Mouse (Mus musculus) neural tube, embryonic 15.5 days (tissue): ENCODE measurements at regions not wholly inside any gene's neighbourhood (a gene's known extent, or its start where the extent isn't known, plus 50 kb on each side); places are given as distances from the start of the nearest gene placed in this dataset.

Experiments
- ATAC-seq: fragments of 200-750 bp; cut with Nextera tagmentation; 2 replicates; pipeline ENCODE4 v1.8.0; 2017; ENCODE audit warnings: mild to moderate bottlenecking, moderate TSS enrichment, moderate library complexity; ENCODE audit not compliant: low FRiP score
- H3K27ac ChIP-seq: fragments of 300-500 bp; sonication (generic); replicated peaks from 2 replicates; pipeline ENCODE4 v1.5.1; 2015; ENCODE audit warnings: mild to moderate bottlenecking, inconsistent platforms
- H3K27me3 ChIP-seq: fragments of 300-500 bp; sonication (generic); replicated peaks from 2 replicates; pipeline ENCODE4 v1.6.1; 2015; ENCODE audit warnings: inconsistent platforms
- H3K36me3 ChIP-seq: fragments of 300-500 bp; sonication (generic); 2 replicates; pipeline ENCODE4 v1.6.1; 2015; ENCODE audit warnings: inconsistent platforms
- H3K4me1 ChIP-seq: fragments of 300-500 bp; sonication (generic); 2 replicates; pipeline ENCODE4 v1.6.1; 2015; ENCODE audit warnings: inconsistent platforms
- H3K4me2 ChIP-seq: fragments of 300-500 bp; sonication (generic); 2 replicates; pipeline ENCODE4 v1.6.1; 2015; ENCODE audit warnings: inconsistent platforms, mild to moderate bottlenecking, moderate library complexity
- H3K4me3 ChIP-seq: fragments of 300-500 bp; sonication (generic); replicated peaks from 2 replicates; pipeline ENCODE4 v1.5.1; 2015; ENCODE audit warnings: mild to moderate bottlenecking, inconsistent platforms
- H3K9ac ChIP-seq: fragments of 300-500 bp; sonication (generic); replicated peaks from 2 replicates; pipeline ENCODE4 v1.6.1; 2015; ENCODE audit warnings: mild to moderate bottlenecking, inconsistent platforms
- H3K9me3 ChIP-seq: fragments of 300-500 bp; sonication (generic); replicated peaks from 2 replicates; pipeline ENCODE4 v1.6.1; 2016; ENCODE audit warnings: inconsistent platforms
- WGBS: fragments of 180-500 bp; shearing (Covaris S2); methylation state at CpG from one replicate; pipeline ENCODE4 v1.1.7; 2015; ENCODE audit warnings: mixed read lengths; 5-methylcytosine and 5-hydroxymethylcytosine counted together

GRCm38 (mm10) chr5:141091676-141092075 is 91.3 kb upstream of the Card11 start:
- 38% methylated on average over 14 of the region's 14 CpGs for WGBS
- no peak for ATAC-seq
- no peak overlapping the region for H3K9ac ChIP-seq
- no peak overlapping the region for H3K27ac ChIP-seq
- no peaks in the 10 kb centered on the region for H3K27me3 ChIP-seq
- H3K4me2 ChIP-seq, result no peak overlapping the region
- H3K4me1 ChIP-seq, result no peaks in the 10 kb centered on the region
- no peaks in the 10 kb centered on the region for H3K36me3 ChIP-seq
- no peak overlapping the region for H3K4me3 ChIP-seq
- H3K9me3 ChIP-seq, result no peaks in the 10 kb centered on the region

DNA sequence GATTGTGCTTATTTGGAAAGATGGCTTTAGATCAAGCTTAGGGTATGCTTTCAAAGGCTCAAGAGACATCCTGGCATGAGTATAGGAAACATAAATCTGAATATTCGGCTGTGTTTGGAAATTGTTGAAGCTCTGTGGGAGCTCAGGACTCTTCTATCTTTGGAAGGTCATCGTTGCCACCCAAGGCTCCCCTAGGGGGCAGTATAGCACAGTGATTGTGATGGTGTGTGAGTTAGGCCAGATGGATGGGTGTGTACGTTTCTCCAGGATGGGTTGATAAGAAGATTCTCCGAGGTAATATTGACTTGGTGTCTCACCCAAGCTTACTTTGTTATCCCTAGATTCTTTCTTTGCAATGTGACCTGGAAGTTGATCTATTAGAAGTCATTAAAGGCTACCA is 93.3 kb upstream of the Card11 start:
- 59% methylated on average over 4 of the region's 4 CpGs for WGBS
- ATAC-seq, result no peak
- Histone ChIP-seq H3K4me3 (no peak overlapping the region), H3K9ac (no peak overlapping the region), H3K4me2 (no peak overlapping the region), H3K36me3 (no peaks in the 10 kb centered on the region), H3K4me1 (no peaks in the 10 kb centered on the region), H3K9me3 (no peaks in the 10 kb centered on the region), H3K27ac (no peak overlapping the region), H3K27me3 (no peaks in the 10 kb centered on the region)

DNA sequence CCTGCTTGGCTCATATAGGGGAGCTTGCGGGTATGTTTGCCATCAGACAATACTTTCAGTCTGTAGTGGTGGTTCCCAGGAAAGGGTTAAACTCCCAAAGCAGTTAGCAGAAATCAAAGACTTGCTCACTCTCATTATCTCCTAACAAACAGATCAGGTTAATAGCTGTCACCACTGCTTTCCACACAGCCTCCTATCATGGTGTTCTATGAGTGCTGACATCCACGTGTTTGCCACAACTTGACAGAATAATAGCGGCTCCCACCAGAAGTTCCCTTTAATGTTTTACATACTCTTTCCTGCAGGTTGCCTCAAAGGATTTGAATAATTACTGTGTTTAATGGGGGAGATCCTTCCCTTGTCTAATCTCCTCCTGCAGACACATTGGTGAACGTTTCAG is 97.5 kb upstream of the Card11 start:
- no peak overlapping the region for H3K4me2 ChIP-seq
- 56% methylated on average over 4 of the region's 4 CpGs for WGBS
- no peaks in the 10 kb centered on the region for H3K9me3 ChIP-seq
- H3K36me3 ChIP-seq, result no peaks in the 10 kb centered on the region
- no peak overlapping the region for H3K27ac ChIP-seq
- ATAC-seq, result no peak
- no peaks in the 10 kb centered on the region for H3K27me3 ChIP-seq
- H3K9ac ChIP-seq, result no peak overlapping the region
- 0 out of 2 replicates have a peak, but pooled peaks cover 2% of the 10 kb centered on the region for H3K4me1 ChIP-seq
- no peak overlapping the region for H3K4me3 ChIP-seq

GRCm38 (mm10) chr5:141111666-141112065 is 111.3 kb upstream of the Card11 start:
- 92% methylated on average over 3 of the region's 3 CpGs for WGBS
- Histone ChIP-seq H3K9ac (no peak overlapping the region), H3K4me3 (no peak overlapping the region), H3K4me2 (no peak overlapping the region), H3K27me3 (no peaks in the 10 kb centered on the region), H3K4me1 (peaks cover 7% of the 10 kb centered on the region), H3K27ac (no peak overlapping the region), H3K36me3 (no peaks in the 10 kb centered on the region), H3K9me3 (no peaks in the 10 kb centered on the region)
- ATAC-seq, result no peak

DNA sequence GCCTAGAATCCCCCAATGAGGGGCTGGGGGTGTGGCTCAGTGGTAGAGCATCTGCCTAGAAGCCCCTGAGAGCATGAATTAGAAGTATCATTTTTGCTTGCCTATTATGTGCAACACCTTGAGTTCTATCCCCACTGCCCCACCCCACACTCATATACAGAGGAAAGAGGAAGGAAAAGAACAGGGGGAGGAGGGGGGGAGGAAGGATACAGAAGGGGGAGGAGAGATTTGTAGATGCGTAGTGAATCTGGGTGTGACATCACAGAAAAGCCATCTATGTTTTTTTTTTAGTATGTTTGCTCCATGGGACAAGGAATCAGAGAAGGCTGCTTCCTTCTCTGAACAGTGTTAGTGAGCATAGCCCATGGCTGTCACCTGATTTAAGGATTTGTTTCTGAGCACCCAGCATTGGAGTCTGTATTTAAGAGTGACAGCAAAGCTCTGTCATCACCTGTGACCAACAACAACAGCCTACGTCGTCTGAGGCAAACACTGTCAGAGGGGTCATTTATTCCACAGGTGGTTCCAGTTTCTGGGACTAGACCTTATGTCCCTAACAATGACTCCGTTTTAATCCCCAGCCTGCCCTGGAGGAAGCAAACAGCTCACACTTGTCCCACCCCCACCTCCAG is 115.0 kb upstream of the Card11 start:
- Histone ChIP-seq H3K36me3 (no peaks in the 10 kb centered on the region), H3K4me3 (no peak overlapping the region), H3K9me3 (no peaks in the 10 kb centered on the region), H3K9ac (no peak overlapping the region), H3K27ac (no peak overlapping the region), H3K4me2 (no peak overlapping the region), H3K4me1 (no peaks in the 10 kb centered on the region), H3K27me3 (no peaks in the 10 kb centered on the region)
- 82% methylated on average over 4 of the region's 4 CpGs for WGBS
- ATAC-seq, result no peak

GRCm38 (mm10) chr5:141115963-141116362 is 115.6 kb upstream of the Card11 start:
- no peaks in the 10 kb centered on the region for H3K9me3 ChIP-seq
- H3K4me1 ChIP-seq, result no peaks in the 10 kb centered on the region
- ATAC-seq, result no peak
- H3K4me2 ChIP-seq, result no peak overlapping the region
- no peaks in the 10 kb centered on the region for H3K36me3 ChIP-seq
- H3K9ac ChIP-seq, result no peak overlapping the region
- no peak overlapping the region for H3K4me3 ChIP-seq
- no peak overlapping the region for H3K27ac ChIP-seq
- no peaks in the 10 kb centered on the region for H3K27me3 ChIP-seq
- WGBS, result 76% methylated on average over 8 of the region's 8 CpGs

GRCm38 (mm10) chr5:141125870-141126269 is 115.4 kb upstream of the Sdk1 start:
- H3K4me2 ChIP-seq, result no peak overlapping the region
- H3K27me3 ChIP-seq, result no peaks in the 10 kb centered on the region
- no peak overlapping the region for H3K4me3 ChIP-seq
- H3K9ac ChIP-seq, result no peak overlapping the region
- H3K9me3 ChIP-seq, result no peaks in the 10 kb centered on the region
- ATAC-seq, result no peak
- H3K4me1 ChIP-seq, result no peaks in the 10 kb centered on the region
- H3K27ac ChIP-seq, result no peak overlapping the region
- WGBS, result 86% methylated on average over 7 of the region's 7 CpGs
- H3K36me3 ChIP-seq, result no peaks in the 10 kb centered on the region

DNA sequence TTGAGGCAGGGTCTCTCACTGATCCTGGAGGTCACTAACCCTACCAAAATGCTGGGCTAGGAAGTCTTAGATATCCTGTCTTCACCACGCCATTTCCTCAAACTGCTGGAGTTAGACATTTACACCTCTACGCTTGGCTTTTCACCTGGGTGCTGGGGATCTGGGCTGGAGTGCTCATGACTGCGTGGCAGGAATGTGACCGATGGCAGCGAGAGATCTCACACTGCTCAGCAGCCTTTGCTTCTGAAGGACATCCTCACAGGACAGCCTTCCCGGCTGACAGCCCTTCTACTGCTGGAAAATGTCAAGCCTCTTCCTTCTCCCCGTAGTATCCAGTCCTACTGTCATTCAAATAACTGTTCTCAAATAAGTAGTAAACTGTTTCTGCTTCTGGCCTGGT is 114.8 kb upstream of the Sdk1 start:
- Histone ChIP-seq H3K4me1 (no peaks in the 10 kb centered on the region), H3K36me3 (no peaks in the 10 kb centered on the region), H3K9ac (no peak overlapping the region), H3K4me3 (no peak overlapping the region), H3K4me2 (no peak overlapping the region), H3K9me3 (no peaks in the 10 kb centered on the region), H3K27me3 (no peaks in the 10 kb centered on the region), H3K27ac (no peak overlapping the region)
- 94% methylated on average over 7 of the region's 7 CpGs for WGBS
- ATAC-seq, result no peak

DNA sequence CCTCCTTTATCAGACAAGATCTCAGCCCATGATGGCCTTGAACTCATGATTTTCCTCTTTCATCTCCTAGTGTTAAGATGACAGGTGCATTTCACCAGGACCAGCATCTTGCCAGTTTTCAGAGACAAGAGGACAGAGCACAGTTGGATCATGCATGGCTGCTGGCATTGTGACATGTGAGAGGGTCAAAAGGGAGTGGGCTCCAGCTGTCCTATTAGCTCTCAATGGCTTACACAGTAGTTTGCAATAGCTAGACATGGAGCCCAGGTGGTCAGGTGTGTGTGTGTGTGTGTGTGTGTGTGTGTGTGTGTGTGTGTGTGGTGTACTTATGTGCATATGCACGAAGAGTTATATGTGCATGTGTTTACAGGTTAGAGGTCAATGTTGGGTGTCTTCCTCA is 110.3 kb upstream of the Sdk1 start:
- no peak for ATAC-seq
- Histone ChIP-seq H3K27ac (no peak overlapping the region), H3K9me3 (no peaks in the 10 kb centered on the region), H3K27me3 (no peaks in the 10 kb centered on the region), H3K4me2 (no peak overlapping the region), H3K4me1 (no peaks in the 10 kb centered on the region), H3K4me3 (no peak overlapping the region), H3K36me3 (no peaks in the 10 kb centered on the region), H3K9ac (no peak overlapping the region)
- WGBS, result 93% methylated on average over 1 of the region's 1 CpGs

DNA sequence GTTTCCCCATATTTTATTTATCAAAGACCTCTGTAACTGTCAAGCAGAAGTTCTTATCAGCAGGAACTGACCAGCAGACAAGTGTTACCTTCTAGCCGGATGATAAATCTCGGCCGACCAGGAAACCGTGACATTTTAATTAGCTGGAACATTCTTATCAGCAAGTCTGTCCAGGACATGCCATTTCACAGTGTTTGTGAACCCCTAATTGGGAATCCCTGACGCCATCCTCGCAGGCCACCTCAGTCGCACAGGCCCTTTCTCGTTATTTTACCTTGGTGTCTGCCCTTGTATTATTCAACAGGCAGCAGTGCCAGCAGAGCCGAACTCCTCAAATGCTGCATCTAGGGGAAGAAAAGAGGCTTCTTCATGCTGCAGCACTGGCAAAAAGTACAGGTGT is 109.4 kb upstream of the Sdk1 start:
- no peak for ATAC-seq
- Histone ChIP-seq H3K36me3 (no peaks in the 10 kb centered on the region), H3K27ac (no peak overlapping the region), H3K4me2 (no peak overlapping the region), H3K9ac (no peak overlapping the region), H3K27me3 (no peaks in the 10 kb centered on the region), H3K9me3 (no peaks in the 10 kb centered on the region), H3K4me1 (no peaks in the 10 kb centered on the region), H3K4me3 (no peak overlapping the region)
- 73% methylated on average over 9 of the region's 9 CpGs for WGBS

DNA sequence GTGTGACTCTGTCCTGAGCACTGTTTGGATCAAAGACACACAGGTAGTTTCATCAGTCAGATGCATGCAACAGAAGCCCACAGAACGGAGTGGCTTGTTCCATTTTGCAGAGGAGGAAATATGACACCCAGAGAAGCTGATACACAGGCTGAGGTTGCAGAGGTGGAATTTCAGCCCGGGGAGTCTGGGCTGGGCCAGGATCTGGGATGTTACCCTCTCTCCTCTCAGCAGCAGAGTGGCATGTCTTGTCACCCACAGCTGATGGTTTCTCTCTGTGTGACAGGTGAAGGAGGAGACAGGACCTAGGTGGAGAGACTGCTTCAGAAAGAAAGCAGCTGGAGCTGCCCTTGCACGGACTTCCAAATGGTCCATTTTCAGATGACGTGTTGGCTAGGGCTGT is 105.1 kb upstream of the Sdk1 start:
- H3K27me3 ChIP-seq, result no peaks in the 10 kb centered on the region
- no peak overlapping the region for H3K4me3 ChIP-seq
- ATAC-seq, result no peak
- H3K4me2 ChIP-seq, result no peak overlapping the region
- H3K36me3 ChIP-seq, result no peaks in the 10 kb centered on the region
- H3K9ac ChIP-seq, result no peak overlapping the region
- no peaks in the 10 kb centered on the region for H3K9me3 ChIP-seq
- 66% methylated on average over 4 of the region's 4 CpGs for WGBS
- peaks cover 13% of the 10 kb centered on the region for H3K4me1 ChIP-seq
- H3K27ac ChIP-seq, result no peak overlapping the region

GRCm38 (mm10) chr5:141137716-141138115 is 103.6 kb upstream of the Sdk1 start:
- no peak for ATAC-seq
- no peaks in the 10 kb centered on the region for H3K27me3 ChIP-seq
- H3K4me2 ChIP-seq, result no peak overlapping the region
- no peaks in the 10 kb centered on the region for H3K36me3 ChIP-seq
- H3K4me3 ChIP-seq, result no peak overlapping the region
- no peak overlapping the region for H3K27ac ChIP-seq
- no peak overlapping the region for H3K9ac ChIP-seq
- H3K9me3 ChIP-seq, result no peaks in the 10 kb centered on the region
- WGBS, result 87% methylated on average over 3 of the region's 3 CpGs
- H3K4me1 ChIP-seq, result peaks cover 13% of the 10 kb centered on the region
